Mouse (Mus musculus) olfactory bulb, adult 2 months (tissue): ENCODE results near the gene Ifitm2. TPM values are rescaled to one million over a fixed set of nuclear protein-coding genes. Genes with fewer than 3 reads are reported as not detected.
A peak's percentile ranks its signal among the peaks of the same experiment; 100 is the strongest.

Source experiments
- H3K27ac ChIP-seq: fragments of 200-500 bp; 2 replicates; pipeline ENCODE4 v1.5.1; 2012; ENCODE audit warnings: low read depth, low read length; ENCODE audit not compliant: insufficient read depth
- H3K4me1 ChIP-seq: fragments of 200-500 bp; 2 replicates; pipeline ENCODE4 v1.6.1; 2012; ENCODE audit warnings: low read length; ENCODE audit not compliant: control insufficient read depth, insufficient read depth
- H3K4me3 ChIP-seq: fragments of 200-500 bp; 2 replicates; pipeline ENCODE4 v1.5.1; 2012; ENCODE audit warnings: mild to moderate bottlenecking, low read depth, low read length, moderate library complexity; ENCODE audit not compliant: insufficient read depth
- CTCF ChIP-seq: fragments of 200-500 bp; IDR thresholded peaks from 2 replicates; pipeline ENCODE4 v1.5.1; 2012; ENCODE audit warnings: low read depth, mild to moderate bottlenecking, low read length, moderate library complexity; ENCODE audit not compliant: insufficient read depth
- POLR2A ChIP-seq: fragments of 200-500 bp; IDR thresholded peaks from 2 replicates; pipeline ENCODE4 v1.6.1; 2012; ENCODE audit warnings: mild to moderate bottlenecking, low read depth, low read length, moderate library complexity; ENCODE audit not compliant: insufficient read depth
- WGBS: fragments of 180-500 bp; shearing (Covaris S2); methylation state at CpG from one replicate; pipeline ENCODE4 v1.1.7; 2018; 5-methylcytosine and 5-hydroxymethylcytosine counted together
- polyA plus RNA-seq: library from polyadenylated mRNA; stranded (reverse); fragments of >200 nt; gene quantifications from 2 replicates; pipeline ENCODE4 v1.2.4, GENCODE M21; 2012; ENCODE audit warnings: low replicate concordance; ENCODE audit not compliant: missing spikeins, insufficient read depth, insufficient read length

The Ifitm2 gene
- not detected in 2 replicates for polyA plus RNA-seq

GRCm38 (mm10) chr7:140955758-140956555 lies at the start of gene Ifitm2, which contains the start of gene Gm45717:
TSS of gene Ifitm2 (minus strand) at chr7:140955987.
TSS of gene Gm45717 (minus strand) at chr7:140955937.
- Histone ChIP-seq H3K27ac (no peak within 1 kb of the TSS), H3K4me3 (peak within 1 kb of the TSS; percentile 30), H3K4me1 (peaks cover 4% of the 10 kb centered on the region; the same call in 1 of the 2 replicates)
- 47% methylated on average over 11 of the region's 11 CpGs for WGBS
- TF ChIP-seq CTCF (no peak), POLR2A (no peak)

GRCm38 (mm10) chr7:141003248-141004010 lies 47.6 kb upstream of the Ifitm2 start:
- 82% methylated on average over 5 of the region's 5 CpGs for WGBS
- H3K4me1 ChIP-seq, result no peaks in the 10 kb centered on the region
- TF ChIP-seq CTCF (no peak), POLR2A (no peak)
- no peak overlapping the region for H3K4me3 ChIP-seq
- H3K27ac ChIP-seq, result no peak overlapping the region

DNA sequence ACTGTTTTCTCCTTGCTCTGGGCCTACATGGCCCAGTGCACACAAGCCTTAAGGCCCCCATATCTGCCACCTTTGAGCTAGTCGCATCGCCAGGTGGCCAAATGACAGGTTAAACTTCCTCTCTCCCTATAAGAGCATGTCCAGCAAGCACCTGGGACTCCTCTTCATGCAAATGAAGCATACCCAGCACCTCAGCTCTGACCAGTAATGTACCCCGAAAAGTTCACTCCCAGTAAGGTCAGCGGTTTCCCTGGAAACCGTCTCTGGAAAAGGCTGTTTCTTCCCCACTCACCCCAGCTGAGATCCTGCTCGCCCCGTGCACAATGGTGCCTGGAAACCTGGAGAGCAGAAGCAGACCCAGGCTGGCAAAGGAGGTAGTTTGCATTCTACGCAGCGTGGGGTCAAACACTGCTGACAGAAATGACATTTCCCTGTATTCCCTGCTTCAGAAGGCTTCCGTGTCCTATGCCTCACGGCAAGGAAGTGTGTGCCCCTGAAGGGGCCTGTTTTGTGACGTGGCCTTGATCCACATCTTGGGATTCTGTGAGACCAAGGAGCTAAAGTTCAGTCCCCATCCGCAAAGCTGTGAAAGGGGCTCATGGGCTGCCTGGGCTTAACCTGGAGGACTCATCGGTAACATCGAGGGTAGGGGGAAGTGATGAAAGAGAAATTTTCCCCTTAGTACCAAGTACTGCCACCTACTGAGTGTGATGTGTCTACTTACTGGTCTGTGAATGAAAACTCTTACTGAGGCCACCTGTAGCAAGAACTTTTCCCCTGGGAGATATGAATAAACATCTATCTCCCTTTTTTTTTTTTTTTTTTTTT lies 45.3 kb upstream of the Ifitm2 start:
- Histone ChIP-seq H3K4me3 (no peak overlapping the region), H3K4me1 (no peaks in the 10 kb centered on the region), H3K27ac (no peak overlapping the region)
- WGBS, result 81% methylated on average over 15 of the region's 15 CpGs
- TF ChIP-seq POLR2A, result no peak
- no peak for TF ChIP-seq CTCF

- TF ChIP-seq CTCF, result no peak
- TF ChIP-seq POLR2A, result no peak
- H3K4me1 ChIP-seq, result no peaks in the 10 kb centered on the region
- no peak overlapping the region for H3K27ac ChIP-seq
- H3K4me3 ChIP-seq, result no peak overlapping the region
- WGBS, result 82% methylated on average over 11 of the region's 11 CpGs
Observed at GRCm38 (mm10) chr7:140998853-140999700, 43.3 kb upstream of the Ifitm2 start.

DNA sequence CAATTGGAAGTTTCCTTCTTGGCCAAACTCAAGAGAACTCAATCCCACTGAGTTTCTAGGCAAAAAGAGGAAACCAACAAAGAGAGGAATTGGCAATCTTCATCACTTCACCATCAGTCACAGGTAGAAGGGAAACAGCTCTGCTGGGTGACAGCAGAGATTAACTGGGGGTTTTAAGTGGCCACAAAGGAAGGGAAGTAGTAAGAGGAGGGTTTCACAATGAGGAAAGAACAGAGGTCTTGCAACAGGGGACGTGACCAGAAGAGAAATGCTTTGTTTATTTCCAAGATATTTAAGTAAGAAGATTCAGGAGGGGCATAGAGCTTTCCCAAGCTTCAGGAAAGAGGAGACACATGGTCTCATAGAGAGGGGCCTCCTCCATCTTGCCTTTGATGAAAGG lies 42.0 kb upstream of the Ifitm2 start:
- 79% methylated on average over 1 of the region's 1 CpGs for WGBS
- Histone ChIP-seq H3K4me1 (no peaks in the 10 kb centered on the region), H3K4me3 (no peak overlapping the region), H3K27ac (no peak overlapping the region)
- no peak for TF ChIP-seq POLR2A
- no peak for TF ChIP-seq CTCF

GRCm38 (mm10) chr7:140991117-140991689 lies 35.4 kb upstream of the Ifitm2 start:
- TF ChIP-seq CTCF (no peak), POLR2A (no peak)
- H3K4me3 ChIP-seq, result no peak overlapping the region
- H3K4me1 ChIP-seq, result no peaks in the 10 kb centered on the region
- no peak overlapping the region for H3K27ac ChIP-seq
- 89% methylated on average over 14 of the region's 14 CpGs for WGBS

GRCm38 (mm10) chr7:140990622-140991021 lies 34.8 kb upstream of the Ifitm2 start:
- TF ChIP-seq POLR2A (no peak), CTCF (no peak)
- 85% methylated on average over 5 of the region's 5 CpGs for WGBS
- Histone ChIP-seq H3K4me3 (no peak overlapping the region), H3K4me1 (no peaks in the 10 kb centered on the region), H3K27ac (no peak overlapping the region)

DNA sequence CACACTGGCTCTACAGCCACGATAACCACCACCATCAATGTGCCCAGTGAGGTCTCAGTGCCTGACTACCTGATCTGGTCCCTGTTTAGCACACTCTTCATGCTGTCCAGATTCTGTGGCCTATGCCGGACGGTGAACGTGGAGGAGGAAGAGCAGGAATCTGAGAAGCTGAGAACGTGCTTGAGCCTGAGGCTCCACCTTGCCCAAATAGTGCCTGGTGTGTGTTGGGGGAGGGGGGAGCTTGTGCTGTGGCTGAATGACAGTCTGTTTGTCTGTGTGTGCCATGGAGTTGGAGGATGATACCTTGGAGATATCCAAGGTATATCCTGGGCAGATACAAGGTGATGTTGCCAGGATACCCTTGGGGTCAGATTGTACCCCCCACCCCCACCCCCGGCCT lies 34.4 kb upstream of the Ifitm2 start:
- WGBS, result 76% methylated on average over 6 of the region's 6 CpGs
- H3K4me3 ChIP-seq, result no peak overlapping the region
- no peaks in the 10 kb centered on the region for H3K4me1 ChIP-seq
- H3K27ac ChIP-seq, result no peak overlapping the region
- no peak for TF ChIP-seq CTCF
- TF ChIP-seq POLR2A, result no peak

- TF ChIP-seq POLR2A (no peak), CTCF (no peak)
- no peak overlapping the region for H3K4me3 ChIP-seq
- no peak overlapping the region for H3K27ac ChIP-seq
- 83% methylated on average over 4 of the region's 4 CpGs for WGBS
- no peaks in the 10 kb centered on the region for H3K4me1 ChIP-seq
Observed at GRCm38 (mm10) chr7:140989022-140989421, 33.2 kb upstream of the Ifitm2 start.
